Mouse (Mus musculus): ENCODE data around the gene Dcaf6. TPM values are rescaled to one million over a fixed set of nuclear protein-coding genes. Genes with fewer than 3 reads are reported as not detected.

Gene Dcaf6
- 100 to 1,000 TPM; 277 to 293 TPM for total RNA-seq (2021)
- long read RNA-seq, experiment 1, full-length matches to known transcripts = 11 of 153 reads
- long read RNA-seq, experiment 1, partial matches to known transcripts = 27 of 153 reads
- long read RNA-seq, experiment 1, other reads (novel, unspliced or antisense) = 115 of 153 reads
- long read RNA-seq, experiment 2, full-length matches to known transcripts = 8 of 170 reads
- long read RNA-seq, experiment 2, partial matches to known transcripts = 32 of 170 reads
- long read RNA-seq, experiment 2, other reads (novel, unspliced or antisense) = 130 of 170 reads

DNA sequence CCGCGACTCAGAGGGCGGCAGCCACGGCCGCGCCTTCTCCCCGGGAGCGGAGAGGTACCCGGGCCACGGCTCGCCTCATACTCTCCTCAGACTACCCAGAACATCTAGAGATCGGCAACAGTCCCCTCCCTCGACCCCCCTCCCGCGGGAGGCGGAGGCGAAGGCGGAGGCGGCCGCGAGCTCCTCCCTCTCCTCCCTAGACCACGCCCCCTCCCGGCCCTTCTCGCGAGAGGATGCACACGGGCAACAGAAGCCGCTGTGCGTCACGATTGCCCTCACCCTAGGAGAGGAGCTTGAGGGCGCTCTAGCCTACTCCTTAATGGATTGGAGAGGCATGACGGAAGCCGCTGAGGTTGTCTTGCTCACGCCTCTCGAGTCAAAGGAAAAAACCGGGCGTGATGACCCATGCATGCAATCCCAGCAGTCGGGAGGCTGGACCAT is at the start of gene Dcaf6, which contains the start of gene Mpc2:
Dcaf6 (minus strand) TSS at position 116 of the 441 bp plus-strand sequence.
Mpc2 (plus strand) TSS at position 278 of the 441 bp plus-strand sequence.
- DNase-seq (ENCODE audit: low spot score) = peak; percentile 100

DNA sequence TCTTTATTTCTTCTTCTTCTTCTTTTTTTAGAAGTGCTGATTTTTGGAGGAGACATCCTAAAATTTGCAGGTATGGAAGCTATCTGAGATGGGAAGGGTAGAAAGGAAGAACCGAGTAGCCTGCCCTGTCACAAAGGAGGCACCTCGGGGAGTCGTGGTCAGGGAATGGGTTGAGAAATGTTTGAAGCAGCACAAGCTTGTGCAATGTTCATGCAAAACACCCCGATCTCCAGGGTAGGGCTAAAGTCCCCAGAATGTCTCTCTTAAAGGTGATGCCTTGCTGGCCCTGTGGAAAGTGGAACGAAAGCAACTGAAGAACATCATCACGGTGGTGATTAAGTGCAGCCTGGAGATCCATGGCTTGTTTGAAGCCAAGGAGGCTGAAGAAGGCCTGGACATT is 46.0 kb upstream of the Dcaf6 start:
- no peak for DNase-seq (ENCODE audit: low spot score)

DNA sequence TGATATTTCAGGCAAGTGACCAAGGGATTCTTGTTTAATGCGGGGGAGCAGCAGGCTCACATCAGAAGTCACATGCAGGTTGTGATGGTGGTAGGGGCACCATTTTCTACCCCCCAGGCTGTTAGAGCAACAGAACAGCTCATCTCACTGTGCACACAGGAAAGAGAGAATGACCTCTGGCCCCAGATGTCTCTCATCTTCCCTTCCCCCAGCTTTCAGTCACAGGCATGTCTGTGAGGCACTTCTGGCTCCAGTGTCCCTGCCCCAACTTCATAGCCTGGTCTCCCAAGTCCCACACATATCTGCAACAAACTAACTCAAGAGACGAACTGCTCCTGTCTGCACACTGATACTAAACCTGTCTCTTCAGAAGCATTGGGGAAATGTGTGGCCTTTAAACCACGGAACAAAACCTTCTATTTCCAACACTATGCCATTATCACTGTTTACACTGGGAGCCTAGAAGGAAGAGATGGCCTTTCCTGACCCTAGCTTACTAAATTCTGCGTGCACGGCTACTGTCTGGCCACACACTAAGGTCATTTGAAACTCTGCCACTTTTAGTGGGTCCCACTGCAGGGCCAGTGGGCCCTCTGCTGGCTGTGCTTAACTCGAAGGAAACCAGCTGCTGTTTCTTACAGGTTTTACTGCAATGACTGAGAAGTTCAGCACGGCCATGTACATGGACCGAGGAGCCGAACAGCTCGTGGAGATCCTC is 43.2 kb upstream of the Dcaf6 start:
- DNase-seq (ENCODE audit: low spot score) = peak; percentile 48

DNA sequence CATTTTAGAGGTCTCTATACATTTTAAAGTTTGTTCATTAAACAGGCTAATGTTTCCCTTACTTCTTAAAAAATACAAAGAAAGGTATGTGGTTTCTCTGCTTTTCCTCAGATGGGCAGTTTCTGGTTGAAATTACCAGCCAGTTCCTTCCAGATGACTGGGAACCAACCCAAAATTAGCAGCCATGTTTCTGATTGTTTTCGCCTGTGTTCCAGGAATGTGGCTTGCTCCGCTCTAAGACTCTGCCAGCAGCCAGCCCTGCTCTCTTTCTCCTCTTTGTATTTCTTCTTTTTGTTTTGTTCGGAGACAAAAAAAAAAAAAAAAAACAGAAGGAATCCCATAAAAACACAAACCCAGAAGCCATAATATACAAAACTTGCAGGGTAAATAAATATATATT is 38.6 kb upstream of the Dcaf6 start:
- no peak for DNase-seq (ENCODE audit: low spot score)

DNA sequence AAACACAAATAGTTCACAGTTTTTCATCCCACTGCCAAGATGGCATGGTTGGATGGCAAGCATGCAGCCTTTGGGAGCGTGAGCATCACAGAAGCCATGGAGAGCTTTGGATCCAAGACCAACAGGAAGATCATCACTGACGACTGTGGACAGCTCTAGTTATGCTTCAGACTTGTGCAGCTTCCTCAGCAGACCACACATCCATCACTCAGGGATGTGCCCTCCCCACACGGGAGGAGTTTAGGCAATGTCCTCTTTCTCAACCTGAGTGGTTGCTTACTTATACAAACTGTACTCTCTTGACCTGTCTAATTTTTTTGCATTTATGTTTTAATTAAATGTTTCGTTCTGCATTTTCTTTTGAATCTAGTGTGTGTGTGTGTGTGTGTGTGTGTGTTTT is 28.9 kb upstream of the Dcaf6 start:
- DNase-seq (ENCODE audit: low spot score) = no peak

DNA sequence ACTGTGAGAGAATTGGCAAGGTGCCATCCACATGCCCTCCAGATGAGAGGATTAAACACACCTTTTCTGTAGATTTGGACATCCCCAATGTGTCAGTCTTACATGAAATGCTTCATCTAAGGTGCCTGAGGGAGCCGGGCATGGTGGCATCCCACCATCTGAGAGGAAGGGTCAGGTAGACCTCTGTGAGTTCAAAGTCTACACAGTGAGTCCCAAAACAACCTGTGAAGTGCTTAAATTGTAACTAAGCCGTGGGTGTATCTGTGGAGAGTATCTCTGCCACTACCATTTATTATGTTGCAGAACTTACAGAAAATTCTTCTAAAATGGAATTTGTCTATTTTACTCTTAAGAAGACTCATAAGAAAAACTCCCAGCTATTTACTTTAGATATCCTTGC is 25.8 kb upstream of the Dcaf6 start:
- DNase-seq (ENCODE audit: low spot score) = no peak

DNA sequence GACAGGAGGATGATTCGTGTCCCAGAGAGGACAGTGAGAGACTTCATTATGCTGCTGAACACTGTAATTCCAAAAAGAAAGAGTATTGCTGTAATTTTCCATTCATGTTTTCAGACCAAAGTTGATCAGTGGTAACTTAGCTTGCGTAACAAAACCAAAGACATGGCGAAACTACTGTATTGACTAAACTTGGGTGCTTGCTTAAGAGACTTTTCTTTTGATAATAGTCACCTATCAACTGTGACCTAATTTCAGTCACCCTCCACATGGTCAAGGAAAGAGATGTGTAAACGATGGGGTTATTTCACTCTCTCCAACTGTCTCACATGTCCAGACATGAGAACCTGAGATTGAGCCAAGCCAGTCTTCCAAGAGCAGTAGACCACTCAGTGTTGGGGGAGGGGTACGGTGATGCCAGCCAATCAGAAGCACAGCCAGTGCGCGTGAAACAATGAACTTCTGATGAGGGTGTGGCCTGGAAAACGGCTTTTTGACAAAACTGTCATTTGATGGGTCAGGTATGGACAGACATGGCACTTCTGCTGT is 24.5 kb upstream of the Dcaf6 start, which contains the start of gene Adcy10:
Adcy10 (plus strand) TSS at position 496 of the 546 bp plus-strand sequence.
- no peak for DNase-seq (ENCODE audit: low spot score)

DNA sequence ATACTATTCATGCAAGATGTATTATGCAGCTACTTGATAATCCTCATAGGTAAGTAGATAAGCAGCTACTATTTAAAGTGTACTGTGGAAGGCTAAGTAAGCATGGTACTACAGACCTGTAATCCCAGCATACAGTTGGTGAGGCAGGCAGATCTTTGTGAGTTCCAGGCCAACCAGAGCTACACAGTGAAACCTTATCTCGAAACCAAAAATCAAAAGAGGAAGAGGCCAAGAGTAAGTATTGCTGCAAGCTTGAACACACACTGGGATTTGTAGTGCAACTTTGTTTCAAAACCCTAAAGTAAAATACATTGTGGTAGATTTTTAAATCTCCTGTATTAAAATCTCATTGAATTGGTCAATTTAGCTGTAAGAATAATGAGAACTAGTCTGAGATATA is 11.2 kb upstream of the Dcaf6 start:
- no peak for DNase-seq (ENCODE audit: low spot score)

DNA sequence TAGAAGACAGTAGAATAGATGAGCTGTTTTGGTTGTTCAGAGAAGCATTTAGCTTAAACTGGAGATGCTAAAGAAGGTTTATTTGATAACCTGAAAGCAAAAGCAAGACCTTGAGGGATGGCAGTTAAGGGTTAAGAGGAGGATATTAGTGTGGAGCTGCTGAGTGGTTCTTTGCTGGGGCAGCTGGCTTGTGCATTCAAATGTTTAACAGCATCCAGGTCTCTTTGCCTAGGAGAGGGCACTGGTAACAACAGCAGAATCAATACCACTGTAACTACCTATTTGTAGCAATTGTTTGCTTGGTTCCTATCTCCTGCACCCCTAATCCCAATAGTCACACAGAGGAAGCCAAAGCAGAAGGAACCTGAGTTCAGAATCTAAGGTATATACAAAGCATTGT is 9.4 kb upstream of the Dcaf6 start:
- DNase-seq (ENCODE audit: low spot score) = no peak

DNA sequence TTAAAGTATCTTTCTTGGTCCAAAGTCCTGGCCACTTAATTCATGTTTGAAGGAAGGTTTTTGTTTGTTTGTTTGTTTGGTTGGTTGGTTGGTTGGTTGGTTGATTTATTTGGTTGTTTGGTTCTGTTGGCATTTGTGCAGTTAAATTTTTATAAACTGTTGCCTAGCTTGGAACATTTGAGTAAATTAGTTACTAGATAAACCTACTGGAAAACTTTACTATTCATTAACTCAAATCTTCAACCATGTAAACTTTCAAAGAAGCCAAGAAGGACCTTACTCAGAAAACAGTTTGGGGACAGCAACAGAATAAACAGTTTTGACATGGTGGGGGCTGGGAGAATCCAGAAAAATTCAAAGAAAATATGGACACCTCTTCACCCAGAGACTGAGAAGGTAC is 8.7 kb upstream of the Dcaf6 start:
- no peak for DNase-seq (ENCODE audit: low spot score)

DNA sequence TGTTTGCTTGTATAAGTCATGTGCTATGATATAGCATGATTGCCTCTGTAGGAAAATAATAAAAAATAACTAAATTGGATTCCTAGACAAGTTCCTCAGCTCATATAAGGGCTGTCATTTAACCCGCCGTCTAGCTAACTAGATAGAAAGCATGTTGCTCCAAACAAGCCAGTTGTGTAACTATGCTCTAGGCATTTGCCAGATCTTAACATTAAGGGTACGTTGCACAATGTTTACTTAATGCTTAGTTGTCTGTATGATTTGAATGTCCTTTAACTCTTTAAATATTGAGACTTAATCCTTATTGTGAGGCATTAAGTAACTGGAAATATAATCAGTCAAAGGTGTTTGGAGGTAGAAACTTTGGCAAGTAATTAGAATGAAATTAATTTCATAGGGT is 4.3 kb upstream of the Dcaf6 start:
- no peak for DNase-seq (ENCODE audit: low spot score)

DNA sequence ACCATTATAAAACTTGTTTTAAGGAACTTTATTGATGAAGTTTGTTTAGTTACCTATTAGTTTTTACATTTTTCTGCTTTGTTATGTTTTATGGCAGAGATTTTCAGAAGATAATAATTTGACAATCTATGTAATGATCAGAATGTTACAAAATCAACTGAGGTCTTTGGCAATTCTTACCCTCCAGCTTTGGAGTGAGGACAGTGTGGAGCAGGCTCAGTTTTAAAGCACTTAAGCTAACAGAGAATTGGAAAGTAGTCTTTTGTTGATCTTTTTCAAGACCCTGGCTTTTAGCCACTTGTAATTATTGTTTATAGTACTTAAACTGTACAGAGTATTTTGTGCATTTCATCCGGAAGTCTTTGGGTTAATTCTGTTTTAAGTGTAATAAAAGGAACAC is 2.6 kb upstream of the Dcaf6 start:
- no peak for DNase-seq (ENCODE audit: low spot score)

DNA sequence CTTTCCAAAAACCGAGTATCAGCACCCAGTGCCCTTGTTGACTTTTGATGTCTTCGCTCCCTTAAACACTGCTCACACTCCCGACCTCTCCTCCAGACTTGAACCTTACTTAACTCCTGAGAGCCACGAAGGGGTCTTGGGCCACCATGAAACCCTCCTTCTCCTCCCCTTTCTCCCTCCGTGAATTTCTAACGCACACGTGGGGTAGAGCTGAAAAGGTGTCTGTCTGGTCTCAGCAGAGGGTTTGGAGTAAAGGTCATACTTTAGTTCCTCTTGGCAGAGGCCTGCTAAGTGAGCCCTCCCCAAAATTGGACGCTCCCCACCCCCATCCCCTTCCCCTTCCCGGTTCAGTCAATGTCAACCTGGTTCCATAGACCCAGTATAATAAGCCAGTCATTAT is 1.4 kb upstream of the Dcaf6 start:
- DNase-seq (ENCODE audit: low spot score) = no peak

DNA sequence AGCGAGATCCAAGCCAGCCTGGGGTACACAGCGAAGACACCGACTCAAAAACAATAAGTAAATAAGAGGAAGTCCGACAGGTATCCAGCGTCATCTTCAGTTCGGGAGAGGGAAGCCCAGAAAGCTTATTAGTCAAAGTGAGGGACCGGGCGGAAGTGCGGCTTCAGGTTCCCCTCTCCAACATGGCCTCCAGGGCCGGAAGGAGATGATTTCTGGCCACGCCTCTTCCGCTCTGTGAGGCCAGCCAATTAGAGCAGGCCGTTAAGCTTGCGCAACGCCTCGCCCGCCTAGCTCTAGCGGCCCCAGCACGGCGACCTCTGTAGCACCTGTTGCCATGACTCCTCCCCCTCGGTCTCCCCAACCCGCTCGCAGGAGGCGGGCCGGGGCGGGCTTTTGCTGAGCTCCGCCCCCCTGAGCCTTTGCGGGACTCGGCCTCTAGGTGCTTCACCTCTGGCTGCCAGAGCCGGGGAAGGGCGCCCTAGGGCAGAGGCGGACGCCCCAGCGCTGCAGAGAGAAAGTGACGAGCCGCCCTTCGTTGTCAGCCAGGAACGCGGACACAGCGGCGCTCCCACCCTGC is 614 bp upstream of the Dcaf6 start:
- peak; percentile 99 for DNase-seq (ENCODE audit: low spot score)

DNA sequence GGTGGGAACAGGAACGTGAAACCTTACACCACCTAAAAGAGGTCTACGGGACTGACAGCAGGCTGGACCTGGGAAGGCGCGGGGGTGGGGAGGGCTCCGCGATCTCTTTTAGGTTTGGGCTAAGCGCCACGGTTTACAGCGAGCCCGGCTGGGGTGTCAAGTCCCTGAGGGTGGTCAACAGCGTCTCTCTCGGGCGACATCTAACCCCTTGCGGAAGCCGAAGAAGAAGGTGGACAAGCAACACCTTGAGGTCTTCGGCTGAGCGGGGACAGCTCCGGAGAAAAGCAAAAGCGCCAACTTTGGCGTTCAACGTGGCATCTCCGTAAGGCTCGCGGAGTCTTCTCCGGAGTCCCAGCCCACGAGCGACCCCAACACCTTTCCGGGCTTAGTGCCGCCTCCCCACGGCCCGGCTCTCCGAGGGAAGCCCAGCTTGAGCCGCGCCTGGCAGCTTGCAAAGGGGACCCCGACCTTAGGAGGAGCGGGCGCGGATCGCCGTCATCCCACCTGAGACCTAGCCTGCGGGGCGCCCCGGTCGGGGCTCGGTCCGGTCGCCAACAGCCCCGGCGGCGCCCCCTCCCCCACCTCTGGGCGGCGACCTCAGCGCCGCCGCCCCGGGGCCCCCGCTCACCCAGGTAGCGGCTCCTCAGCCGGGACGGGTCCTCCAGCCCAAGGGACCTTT is 633 bp downstream of the Dcaf6 start:
- DNase-seq (ENCODE audit: low spot score) = peak; percentile 86

DNA sequence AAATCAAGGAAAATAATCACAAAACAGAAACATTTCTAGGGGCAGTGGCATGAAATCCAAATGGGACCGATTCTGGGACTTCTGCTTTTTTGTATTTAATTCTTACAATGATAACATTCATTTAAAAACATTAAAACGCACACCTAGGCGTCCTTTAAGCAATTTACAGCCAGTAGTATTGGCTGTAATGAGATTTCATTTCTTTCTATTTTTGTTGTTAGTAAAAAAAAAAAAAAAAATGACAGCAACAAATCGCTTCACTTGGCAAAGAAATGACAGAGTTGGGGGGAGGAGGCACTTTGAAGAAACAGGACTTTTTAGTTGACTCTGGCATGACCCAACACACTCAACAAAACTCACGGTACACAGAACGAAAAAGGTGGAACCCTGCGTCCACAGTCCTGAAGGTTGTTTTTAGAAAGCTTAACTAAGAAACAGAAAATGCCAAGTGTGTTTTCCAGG is 1.2 kb downstream of the Dcaf6 start:
- no peak for DNase-seq (ENCODE audit: low spot score)

DNA sequence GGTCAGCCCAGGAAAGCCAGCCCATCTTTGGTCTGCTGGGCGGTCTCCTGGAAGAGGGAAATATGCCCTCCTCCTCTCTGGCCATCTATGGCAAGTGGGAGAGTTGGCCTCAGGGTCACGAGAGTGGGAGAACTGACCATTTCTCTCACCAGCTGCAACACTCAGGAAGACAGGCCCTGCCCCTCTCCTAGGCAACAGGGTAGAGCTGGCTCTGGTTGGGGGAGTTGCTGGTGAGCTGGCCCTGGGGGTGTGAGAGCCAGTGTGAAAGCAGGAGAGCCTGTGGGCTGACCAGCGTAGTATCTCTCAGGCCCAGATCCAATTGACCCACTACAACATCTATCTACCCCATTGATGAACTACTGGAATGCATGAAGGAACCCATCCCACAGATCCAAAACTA is 18.6 kb downstream of the Dcaf6 start:
- no peak for DNase-seq (ENCODE audit: low spot score)

DNA sequence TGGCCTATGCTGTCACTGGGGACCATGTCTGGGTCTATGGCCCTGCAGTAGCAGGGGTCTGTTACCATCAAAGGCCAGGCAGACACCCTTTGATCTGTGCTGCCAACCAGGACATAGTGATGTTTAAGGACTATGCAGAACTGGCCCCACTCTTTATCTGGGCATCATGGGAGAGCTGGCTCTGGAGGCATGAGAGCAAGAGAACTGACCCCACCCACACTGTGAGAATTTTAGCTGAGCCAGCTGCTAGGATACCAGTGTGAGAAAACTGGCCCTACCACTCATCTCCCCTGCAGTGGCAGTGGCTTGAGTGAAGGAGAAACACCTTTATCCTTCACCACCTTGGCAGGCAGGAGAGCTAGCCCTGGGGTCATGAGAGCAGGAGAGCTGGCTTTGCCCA is 19.1 kb downstream of the Dcaf6 start:
- no peak for DNase-seq (ENCODE audit: low spot score)

DNA sequence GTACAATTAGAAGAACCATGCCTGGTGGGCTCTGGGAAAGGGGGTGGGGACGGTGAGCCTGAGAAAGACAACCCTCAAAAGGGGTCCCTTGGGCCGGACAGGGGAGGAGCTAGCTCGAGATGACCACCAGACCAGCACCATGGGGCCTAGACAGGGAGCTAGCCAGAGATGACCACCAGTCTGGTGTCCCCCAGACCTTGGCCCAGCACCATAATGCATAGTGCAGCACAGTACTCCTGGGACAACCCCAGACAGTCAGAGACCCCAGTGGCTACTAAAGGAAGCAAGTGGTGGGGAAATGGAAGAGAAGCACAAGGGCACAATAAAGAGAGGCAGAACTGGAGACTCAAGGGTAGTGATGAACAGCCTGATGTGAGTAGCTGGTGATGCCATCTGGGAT is 19.5 kb downstream of the Dcaf6 start:
- no peak for DNase-seq (ENCODE audit: low spot score)

DNA sequence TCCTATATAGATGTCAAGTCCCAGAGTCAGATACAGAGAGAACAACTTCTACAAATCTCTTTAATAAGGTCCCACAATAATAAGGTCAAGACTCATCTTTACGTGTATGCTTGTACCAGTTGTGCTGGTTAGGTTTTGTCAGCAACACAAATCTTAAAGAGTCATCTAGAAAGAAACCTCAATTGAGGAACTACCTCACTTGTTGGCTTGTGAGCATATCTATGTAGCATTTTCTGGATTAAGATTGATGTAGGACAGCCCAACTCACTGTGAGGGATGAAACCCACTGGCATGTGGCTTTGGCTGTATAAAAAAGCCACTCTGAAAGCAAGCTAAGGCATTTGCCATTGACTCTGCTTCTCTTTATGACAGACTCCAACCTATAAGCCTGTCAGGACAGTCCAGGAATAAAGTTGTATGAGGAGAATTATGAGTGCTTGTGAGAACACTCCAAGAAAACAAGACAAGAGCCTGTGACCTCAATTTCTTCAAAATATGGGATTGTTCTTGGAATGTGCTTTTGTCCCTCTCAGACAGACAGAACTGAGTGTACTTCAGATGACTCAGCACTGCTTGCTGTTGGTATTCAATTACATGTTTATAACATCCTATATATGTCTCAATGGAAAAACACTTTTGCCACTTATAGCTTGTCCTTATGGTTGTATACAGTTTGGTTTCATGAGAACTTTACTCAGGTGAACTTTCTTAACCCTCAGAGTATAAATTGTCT is 21.8 kb downstream of the Dcaf6 start:
- no peak for DNase-seq (ENCODE audit: low spot score)

DNA sequence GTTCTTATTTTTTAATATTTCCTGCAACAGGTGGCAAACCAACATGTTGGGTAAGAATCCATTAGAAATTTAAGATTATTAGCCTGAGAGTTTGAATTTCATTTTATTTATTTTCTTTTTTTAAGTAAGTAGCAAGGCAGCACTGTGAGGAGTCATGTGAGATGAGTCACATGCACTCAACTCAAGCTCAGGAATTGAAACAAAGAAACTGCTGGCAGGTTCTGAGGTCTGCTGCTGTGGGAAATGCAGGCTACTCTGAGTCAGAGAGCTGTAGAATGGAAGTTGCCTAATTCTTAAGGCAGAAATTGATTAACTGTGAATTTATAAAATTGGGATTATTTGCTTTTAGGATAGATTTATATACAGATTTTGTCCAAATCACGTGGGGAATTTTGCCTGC is 27.4 kb downstream of the Dcaf6 start:
- peak; percentile 33 for DNase-seq (ENCODE audit: low spot score)
